Mouse (Mus musculus): Measurements from ENCODE around the gene Cd164.

Gene Cd164

GRCm38 (mm10) chr10:41518981-41519618 is at the start of gene Cd164:
Gene Cd164 (plus strand): TSS chr10:41519414.
- DNase-seq = peak; percentile 91

GRCm38 (mm10) chr10:41470693-41471092 is 48.5 kb upstream of the Cd164 start:
- no peak for DNase-seq

GRCm38 (mm10) chr10:41472534-41472933 is 46.7 kb upstream of the Cd164 start:
- no peak for DNase-seq

GRCm38 (mm10) chr10:41472962-41473481 is 46.2 kb upstream of the Cd164 start:
- no peak for DNase-seq

- DNase-seq = peak; percentile 71
These were observed 45.3 kb upstream of the Cd164 start for GRCm38 (mm10) chr10:41473782-41474468.

GRCm38 (mm10) chr10:41474981-41475391 is 44.2 kb upstream of the Cd164 start:
- peak; percentile 76 for DNase-seq

- peak; percentile 81 for DNase-seq
These were observed 42.8 kb upstream of the Cd164 start, which contains the start of gene Mical1 for GRCm38 (mm10) chr10:41476171-41477017. Gene Mical1 (plus strand): TSS chr10:41476314.

GRCm38 (mm10) chr10:41477018-41477277 is 42.3 kb upstream of the Cd164 start:
- DNase-seq = peak; percentile 30

- DNase-seq = peak; percentile 87
These were observed 41.7 kb upstream of the Cd164 start for GRCm38 (mm10) chr10:41477278-41478181.

GRCm38 (mm10) chr10:41479961-41480360 is 39.3 kb upstream of the Cd164 start:
- DNase-seq = no peak

GRCm38 (mm10) chr10:41480938-41481880 is 38.0 kb upstream of the Cd164 start:
- DNase-seq = no peak

- no peak for DNase-seq
These were observed 36.8 kb upstream of the Cd164 start for GRCm38 (mm10) chr10:41482446-41482845.

- DNase-seq = no peak
These were observed 33.4 kb upstream of the Cd164 start for GRCm38 (mm10) chr10:41485778-41486177.

- no peak for DNase-seq
These were observed 32.6 kb upstream of the Cd164 start for GRCm38 (mm10) chr10:41486506-41487170.

- no peak for DNase-seq
These were observed 30.3 kb upstream of the Cd164 start for GRCm38 (mm10) chr10:41488877-41489276.

GRCm38 (mm10) chr10:41489294-41489693 is 29.9 kb upstream of the Cd164 start:
- DNase-seq = no peak

GRCm38 (mm10) chr10:41489708-41490517 is 29.3 kb upstream of the Cd164 start, which contains the start of the genes Smpd2 and Ppil6:
Gene Smpd2 (minus strand): TSS chr10:41490369.
Gene Ppil6 (plus strand): TSS chr10:41490439.
- DNase-seq = peak; percentile 98

GRCm38 (mm10) chr10:41490518-41490873 is 28.7 kb upstream of the Cd164 start:
- DNase-seq = no peak

GRCm38 (mm10) chr10:41491111-41491510 is 28.1 kb upstream of the Cd164 start:
- no peak for DNase-seq

GRCm38 (mm10) chr10:41500941-41501340 is 18.3 kb upstream of the Cd164 start:
- DNase-seq = peak; percentile 62

All from lung, postnatal 36 days (tissue).